Mouse (Mus musculus) embryonic fibroblast, embryonic 13.5 days (primary cell): ENCODE results near the gene Il12rb1. TPM values are rescaled to one million over a fixed set of nuclear protein-coding genes. Genes with fewer than 3 reads are reported as not detected.
A peak's percentile ranks its signal among the peaks of the same experiment; 100 is the strongest.

Experiments
- H3K27ac ChIP-seq: 2 replicates; pipeline ENCODE4 v1.5.1; 2012; ENCODE audit warnings: low read length, control low read depth, inconsistent platforms; ENCODE audit not compliant: insufficient read depth
- H3K4me1 ChIP-seq: 2 replicates; pipeline ENCODE4 v1.6.1; 2011; ENCODE audit warnings: low read length; ENCODE audit not compliant: control insufficient read depth, insufficient read depth
- H3K4me3 ChIP-seq: 2 replicates; pipeline ENCODE4 v1.5.1; 2011; ENCODE audit warnings: mild to moderate bottlenecking, control low read depth, low read length; ENCODE audit not compliant: insufficient read depth
- CTCF ChIP-seq: IDR thresholded peaks from 2 replicates; pipeline ENCODE4 v1.5.1; 2011; ENCODE audit warnings: mild to moderate bottlenecking, control low read depth, low read length, moderate library complexity, borderline replicate concordance; ENCODE audit not compliant: insufficient read depth
- POLR2A ChIP-seq: IDR thresholded peaks from 2 replicates; pipeline ENCODE4 v1.6.1; 2011; ENCODE audit warnings: low read depth, mild to moderate bottlenecking, control low read depth, low read length, moderate library complexity
- polyA plus RNA-seq: library from polyadenylated mRNA; stranded (reverse); fragments of >200 nt; gene quantifications from 2 replicates; pipeline ENCODE4 v1.2.4, GENCODE M21; 2011; ENCODE audit warnings: low read depth; ENCODE audit not compliant: missing spikeins, insufficient read length

The Il12rb1 gene
- polyA plus RNA-seq, 1 experiment: not detected

DNA sequence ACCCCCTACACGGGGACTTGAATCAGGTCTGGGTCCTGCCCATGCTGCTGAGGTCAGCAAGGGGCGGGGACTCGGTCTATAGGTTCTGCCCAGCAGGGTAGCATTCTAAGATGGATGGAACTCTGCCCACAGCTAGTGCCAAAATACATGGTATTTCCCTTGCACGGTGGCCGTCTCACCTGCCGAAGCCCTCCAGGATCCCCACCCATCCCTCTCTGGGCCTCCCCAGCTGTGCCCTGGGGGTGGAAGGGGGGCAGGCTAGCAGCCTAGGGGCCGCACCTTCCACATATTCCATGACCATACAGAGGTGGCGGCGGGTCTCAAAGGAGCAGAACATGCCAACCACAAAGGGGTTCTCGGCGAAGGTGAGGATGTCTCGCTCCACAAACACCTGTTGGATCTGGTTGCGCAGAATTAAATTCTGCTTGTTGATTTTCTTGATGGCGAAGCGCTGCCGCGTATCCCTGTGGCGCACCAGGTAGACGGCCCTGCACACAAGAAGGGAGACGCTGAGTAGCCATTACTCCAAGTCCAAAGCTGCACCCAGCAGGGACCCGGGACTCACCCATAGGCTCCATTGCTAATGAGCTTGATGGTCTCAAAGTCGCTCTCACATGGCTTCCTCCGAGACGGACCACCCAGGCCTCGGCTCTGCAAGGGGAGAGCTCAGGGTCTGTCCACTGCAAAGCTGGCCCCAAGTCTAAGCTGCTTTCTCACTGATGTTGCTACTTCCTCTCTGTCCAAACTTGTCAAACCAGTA lies 21.8 kb upstream of the Il12rb1 start:
- TF ChIP-seq CTCF (no peak), POLR2A (no peak)

DNA sequence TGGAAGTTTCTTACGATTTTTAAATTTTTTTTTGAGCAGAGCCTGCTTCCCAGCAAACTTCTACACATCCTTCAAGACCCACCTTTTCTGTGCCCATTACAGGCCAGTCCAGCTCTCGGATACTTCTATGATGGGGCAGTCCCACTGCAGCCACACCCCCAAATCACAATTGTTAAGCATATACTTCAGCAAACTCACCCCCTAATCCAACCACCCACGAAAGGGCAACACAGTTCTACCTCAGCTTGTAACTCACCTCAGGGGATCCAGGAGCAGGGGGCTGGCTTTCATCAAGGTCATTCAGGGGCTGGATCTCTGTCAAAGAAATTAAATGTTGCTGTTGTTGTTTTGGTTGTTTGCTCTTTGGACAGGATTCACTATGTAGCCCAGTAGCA lies 21.2 kb upstream of the Il12rb1 start:
- TF ChIP-seq POLR2A: no peak
- no peak for TF ChIP-seq CTCF
- no peak overlapping the region for H3K4me3 ChIP-seq
- no peak overlapping the region for H3K27ac ChIP-seq
- no peaks in the 10 kb centered on the region for H3K4me1 ChIP-seq

More for the DNA sequence above, 21.8 kb upstream of the Il12rb1 start:
- H3K4me3 ChIP-seq: no peak overlapping the region
- no peaks in the 10 kb centered on the region for H3K4me1 ChIP-seq
- no peak overlapping the region for H3K27ac ChIP-seq

DNA sequence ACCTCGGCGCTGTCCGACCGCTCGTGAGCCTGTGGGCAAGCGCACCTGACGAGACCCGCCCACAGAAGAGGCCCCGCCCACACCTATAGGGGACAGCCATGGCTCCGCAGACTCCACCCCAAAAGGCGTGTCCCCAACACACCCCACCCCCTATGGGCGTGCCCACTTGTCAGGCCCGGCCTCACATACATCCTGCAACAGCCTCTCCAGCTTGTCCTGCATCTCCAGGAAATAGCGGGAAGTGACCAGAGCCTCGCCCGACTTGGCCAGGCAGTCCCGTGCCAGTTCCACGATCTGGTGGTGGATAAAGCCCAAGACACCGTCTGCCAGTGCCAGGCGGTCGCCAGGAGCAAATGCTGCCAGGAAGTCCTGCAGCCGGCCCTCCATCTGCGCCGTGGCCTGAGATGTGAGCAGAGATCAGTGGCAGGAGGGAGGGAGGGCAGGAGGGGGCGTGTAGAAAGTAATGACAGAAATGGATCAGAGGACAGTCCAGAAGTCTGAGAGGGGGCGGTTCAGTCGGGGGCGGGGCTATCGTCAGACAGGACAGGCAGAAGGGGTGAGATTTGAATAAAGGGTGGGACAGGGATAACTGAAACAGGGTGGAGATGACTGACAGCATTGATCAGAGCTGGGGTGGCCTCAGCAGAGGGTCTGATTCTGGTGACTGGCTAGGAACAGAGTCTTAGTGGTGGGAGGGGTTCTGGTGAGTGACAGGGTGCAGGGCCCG lies 20.1 kb upstream of the Il12rb1 start:
- Histone ChIP-seq H3K4me1 (no peaks in the 10 kb centered on the region), H3K27ac (no peak overlapping the region), H3K4me3 (no peak overlapping the region)
- TF ChIP-seq CTCF: no peak
- no peak for TF ChIP-seq POLR2A

DNA sequence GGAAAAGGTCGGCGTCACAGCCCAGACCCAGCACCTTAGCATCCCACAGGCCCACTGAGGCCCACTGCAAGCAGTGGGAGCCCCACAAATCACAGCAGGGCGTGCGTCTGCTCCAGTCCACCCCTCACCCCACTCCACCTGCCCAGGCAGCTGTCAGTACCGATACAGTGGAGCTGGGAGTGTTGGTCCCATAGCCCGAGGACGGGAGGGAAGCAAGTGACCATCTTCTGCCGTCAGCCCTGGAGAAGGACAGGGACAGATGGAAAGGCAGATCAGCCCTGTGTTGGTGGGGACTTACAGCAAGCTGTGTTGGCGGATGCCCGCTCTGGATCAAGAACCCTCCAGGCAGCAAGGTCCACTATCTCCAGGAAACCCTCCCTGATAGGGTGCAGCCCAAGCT lies 19.2 kb upstream of the Il12rb1 start:
- Histone ChIP-seq H3K4me3 (no peak overlapping the region), H3K4me1 (no peaks in the 10 kb centered on the region), H3K27ac (no peak overlapping the region)
- TF ChIP-seq CTCF (no peak), POLR2A (no peak)

DNA sequence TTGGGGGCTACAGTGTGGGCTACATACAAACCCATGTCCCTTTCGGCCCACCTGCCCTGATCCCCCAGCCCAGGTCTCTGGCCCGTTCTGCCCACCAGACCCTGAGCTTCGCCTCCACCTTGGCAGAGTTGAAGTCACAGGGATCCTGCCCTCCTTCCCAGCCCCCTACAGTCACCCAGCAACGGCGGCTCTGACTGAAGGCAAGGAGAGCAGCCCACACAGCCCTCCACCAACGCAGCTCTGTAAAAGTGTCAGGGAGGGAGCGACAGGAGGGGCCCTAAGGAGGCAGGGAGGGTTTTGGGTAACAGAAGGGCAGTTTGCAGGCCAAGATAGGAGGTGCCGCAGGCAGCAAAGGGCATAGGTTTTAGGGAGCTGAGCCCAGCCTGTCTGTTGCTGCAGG lies 17.4 kb upstream of the Il12rb1 start:
- Histone ChIP-seq H3K4me3 (no peak overlapping the region), H3K27ac (no peak overlapping the region), H3K4me1 (no peaks in the 10 kb centered on the region)
- no peak for TF ChIP-seq POLR2A
- TF ChIP-seq CTCF: no peak

DNA sequence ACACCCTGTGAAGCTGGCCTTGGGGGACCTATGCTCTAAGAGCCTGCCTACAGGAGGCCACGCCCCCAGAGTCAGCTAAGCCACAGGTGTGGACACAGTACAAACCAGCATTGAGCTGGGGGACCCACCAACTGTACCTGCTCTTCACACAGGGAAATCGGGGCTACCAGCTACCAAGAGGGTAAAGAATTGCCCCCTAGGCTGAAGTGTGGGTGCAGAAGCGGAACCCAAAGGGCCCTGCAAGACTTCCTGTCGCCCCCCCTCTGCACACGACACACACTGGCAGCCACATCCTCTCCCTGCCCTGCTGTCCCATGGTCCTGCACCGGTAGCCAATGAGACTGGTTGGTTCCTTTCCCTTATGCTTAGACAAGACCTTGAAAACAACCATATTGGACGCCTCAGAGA lies 17.0 kb upstream of the Il12rb1 start:
- Histone ChIP-seq H3K4me1 (no peaks in the 10 kb centered on the region), H3K27ac (no peak overlapping the region), H3K4me3 (peak overlapping the region; percentile 64)
- TF ChIP-seq CTCF: no peak
- TF ChIP-seq POLR2A: no peak

DNA sequence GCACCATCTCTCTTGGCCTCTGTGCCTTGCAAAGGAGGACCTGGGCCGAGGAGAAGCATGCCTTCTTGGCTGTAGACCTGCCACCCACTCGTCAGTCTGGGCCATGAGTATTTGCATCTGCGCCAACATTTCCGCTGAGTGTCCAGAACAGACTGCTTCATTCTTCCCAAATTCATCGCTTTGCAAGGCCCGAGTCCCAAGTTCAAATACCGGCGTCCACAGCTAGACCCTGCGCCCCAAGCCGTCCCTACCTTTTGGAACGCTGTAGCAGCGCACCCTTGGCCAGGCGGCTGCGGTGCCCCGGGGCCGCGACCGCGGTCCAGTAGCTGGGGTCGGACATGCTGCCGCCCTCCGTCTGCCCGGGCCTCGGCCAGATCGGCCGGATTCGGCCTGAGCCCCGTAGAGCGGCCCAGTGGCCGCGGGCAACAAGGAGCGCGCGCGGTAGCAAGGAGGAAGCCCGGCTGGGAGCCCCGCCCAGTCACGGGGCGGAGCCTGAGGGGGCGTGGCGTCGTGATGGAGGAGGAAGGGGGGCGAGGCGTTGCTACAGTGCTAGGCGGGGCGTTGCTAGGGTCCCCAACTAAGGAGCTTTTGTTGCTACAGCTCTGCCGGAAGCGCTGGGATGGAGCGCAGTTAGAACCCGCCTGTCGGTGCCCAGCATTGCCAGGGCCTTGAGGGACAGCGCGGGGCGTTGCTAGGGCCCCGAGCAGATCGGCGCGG lies 16.1 kb upstream of the Il12rb1 start:
- Histone ChIP-seq H3K4me1 (no peaks in the 10 kb centered on the region), H3K27ac (no peak overlapping the region), H3K4me3 (peak overlapping the region; percentile 64)
- TF ChIP-seq POLR2A (peak; percentile 85), CTCF (no peak)

DNA sequence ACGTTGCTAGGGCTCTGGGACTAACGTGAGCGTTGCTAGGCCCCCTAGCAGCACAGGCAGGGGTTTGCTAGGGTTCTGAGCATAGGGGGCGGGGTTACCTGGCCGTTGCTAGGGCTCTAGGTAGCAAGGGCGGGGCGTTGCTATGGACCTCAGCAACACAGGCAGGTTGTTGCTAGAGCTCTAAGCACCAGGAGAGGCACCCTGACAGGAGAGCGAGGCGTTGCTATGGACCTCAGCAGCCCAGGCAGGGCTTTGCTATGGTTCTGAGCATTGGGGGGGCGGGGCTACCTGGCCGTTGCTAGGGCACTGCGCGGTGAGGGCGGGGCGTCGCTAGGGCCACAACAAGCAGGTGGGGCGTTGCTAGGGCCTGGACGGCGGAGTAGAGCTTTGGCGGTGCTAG lies 15.5 kb upstream of the Il12rb1 start:
- Histone ChIP-seq H3K27ac (no peak overlapping the region), H3K4me1 (no peaks in the 10 kb centered on the region), H3K4me3 (peak overlapping the region; percentile 37)
- no peak for TF ChIP-seq CTCF
- no peak for TF ChIP-seq POLR2A

DNA sequence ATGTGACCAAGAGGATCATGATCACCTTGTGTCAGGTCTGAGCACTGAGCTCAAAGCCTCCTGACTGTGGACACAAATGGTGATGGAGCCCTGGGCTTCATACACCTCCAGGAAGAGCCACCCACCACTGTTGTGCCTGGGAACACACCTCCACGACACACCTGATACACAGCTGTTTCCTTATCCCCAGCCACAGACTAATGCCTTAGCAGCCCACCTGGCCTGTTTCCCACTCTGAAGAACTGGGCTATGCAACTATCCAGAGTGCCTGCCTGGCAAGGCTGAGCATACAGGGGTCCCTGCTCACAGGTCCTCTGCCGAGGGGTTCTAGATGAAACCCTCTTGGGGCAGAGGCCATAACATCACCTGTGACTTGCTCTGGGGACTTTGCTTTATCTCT lies 14.0 kb upstream of the Il12rb1 start:
- Histone ChIP-seq H3K27ac (no peak overlapping the region), H3K4me1 (no peaks in the 10 kb centered on the region), H3K4me3 (no peak overlapping the region)
- TF ChIP-seq CTCF: no peak
- TF ChIP-seq POLR2A: no peak
